Mouse (Mus musculus): ENCODE data around the gene Thra.

- peak; percentile 26 for TF ChIP-seq POLR2A (IDR thresholded peaks at IDR 0.05; ENCODE audit: insufficient read length, low read depth)
- TF ChIP-seq POLR2AphosphoS2 (IDR thresholded peaks at IDR 0.05; ENCODE audit: insufficient read length, low read depth): no peak
- no peak for TF ChIP-seq E2F4 (IDR thresholded peaks at IDR 0.05; ENCODE audit: insufficient read depth)
- no peak for TF ChIP-seq MAX (IDR thresholded peaks at IDR 0.05; ENCODE audit: low read depth)
- no peak for TF ChIP-seq MYOD1 (IDR thresholded peaks at IDR 0.05; ENCODE audit: control insufficient read depth in 1 of 3, insufficient read length in 2 of 3, low read depth in 2 of 3)
- TF ChIP-seq TCF3 (IDR thresholded peaks at IDR 0.05; ENCODE audit: insufficient read length, low read depth): no peak
- no peak for TF ChIP-seq TCF12 (IDR thresholded peaks at IDR 0.05; ENCODE audit: insufficient read depth, poor library complexity, severe bottlenecking)
Measured at GRCm38 (mm10) chr11:98785772-98786281, 45.4 kb downstream of the Thra start.
